Mouse (Mus musculus) MEL (cell line): ENCODE data around the gene Il2. TPM values are rescaled to one million over a fixed set of nuclear protein-coding genes. Genes with fewer than 3 reads are reported as not detected.

ENCODE experiments used
- DNase-seq: peaks from one replicate; pipeline ENCODE4 v3.0.0; 2011; ENCODE audit warnings: low read depth, low spot score
- H3K27ac ChIP-seq: 2 replicates; pipeline ENCODE4 v1.5.1; 2012; ENCODE audit warnings: low read depth, mild to moderate bottlenecking, control low read depth, low read length, moderate library complexity; ENCODE audit not compliant: control insufficient read depth
- H3K27me3 ChIP-seq, 2 experiments: fragments of 150-350 bp in 1 of 2; sonication (generic) in 1 of 2; 2 replicates each; pipeline ENCODE4 v1.6.1; 2012; ENCODE audit warnings: low read length in 2 of 2, mild to moderate bottlenecking in 2 of 2, improper control_type of control experiment in 1 of 2, moderate library complexity in 1 of 2; ENCODE audit not compliant: insufficient read depth in 2 of 2, control insufficient read depth in 1 of 2
- H3K36me3 ChIP-seq, 2 experiments: 2 replicates each; pipeline ENCODE4 v1.6.1; 2012 to 2014; ENCODE audit warnings: low read length in 2 of 2, improper control_type of control experiment in 1 of 2, inconsistent platforms in 1 of 2, mild to moderate bottlenecking in 1 of 2; ENCODE audit not compliant: insufficient read depth in 2 of 2, control insufficient read depth in 1 of 2
- H3K4me1 ChIP-seq, 2 experiments: fragments of 150-350 bp in 1 of 2; sonication (generic) in 1 of 2; 2 replicates each; pipeline ENCODE4 v1.6.1; 2012; ENCODE audit warnings: low read length in 2 of 2, improper control_type of control experiment in 1 of 2, mild to moderate bottlenecking in 1 of 2; ENCODE audit not compliant: insufficient read depth in 2 of 2, control insufficient read depth in 1 of 2
- H3K4me3 ChIP-seq, 2 experiments: fragments of 150-350 bp in 1 of 2; sonication (generic) in 1 of 2; 2 replicates each; pipeline ENCODE4 v1.5.1; 2012; ENCODE audit warnings: low read depth in 2 of 2, low read length in 2 of 2, mild to moderate bottlenecking in 2 of 2, moderate library complexity in 2 of 2, control low read depth in 1 of 2, improper control_type of control experiment in 1 of 2; ENCODE audit not compliant: control insufficient read depth in 1 of 2, insufficient read depth in 1 of 2
- H3K79me2 ChIP-seq: 2 replicates; pipeline ENCODE4 v1.6.1; 2012; ENCODE audit warnings: mild to moderate bottlenecking, low read length, moderate library complexity; ENCODE audit not compliant: control insufficient read depth, poor library complexity, insufficient read depth
- H3K9ac ChIP-seq: 2 replicates; pipeline ENCODE4 v1.6.1; 2012; ENCODE audit warnings: low read depth, mild to moderate bottlenecking, control low read depth, low read length, moderate library complexity; ENCODE audit not compliant: control insufficient read depth, poor library complexity, severe bottlenecking
- H3K9me3 ChIP-seq: fragments of 150-350 bp; sonication (generic); replicated peaks from 2 replicates; pipeline ENCODE4 v1.6.1; 2012; ENCODE audit warnings: mild to moderate bottlenecking, low read length, improper control_type of control experiment, moderate library complexity; ENCODE audit not compliant: insufficient read depth
- CHD1 ChIP-seq: IDR thresholded peaks from 2 replicates; pipeline ENCODE4 v1.6.1; 2012; ENCODE audit warnings: low read depth, mild to moderate bottlenecking, inconsistent platforms, low read length, improper control_type of control experiment
- EP300 ChIP-seq, 2 experiments: IDR thresholded peaks; 2 replicates each; pipeline ENCODE4 v1.6.1; 2011; ENCODE audit warnings: improper control_type of control experiment in 2 of 2, low read length in 2 of 2, low read depth in 1 of 2, mild to moderate bottlenecking in 1 of 2
- ETS1 ChIP-seq: IDR thresholded peaks from 2 replicates; pipeline ENCODE4 v1.6.1; 2012; ENCODE audit warnings: low read depth, mild to moderate bottlenecking, inconsistent platforms, low read length, improper control_type of control experiment, moderate library complexity
- HCFC1 ChIP-seq: IDR thresholded peaks from 2 replicates; pipeline ENCODE4 v1.6.1; 2012; ENCODE audit warnings: low read depth, mild to moderate bottlenecking, inconsistent platforms, low read length, improper control_type of control experiment, moderate library complexity
- JUND ChIP-seq: IDR thresholded peaks from 2 replicates; pipeline ENCODE4 v1.6.1; 2011; ENCODE audit warnings: low read depth, mild to moderate bottlenecking, improper control_type of control experiment, low read length
- MAX ChIP-seq: IDR thresholded peaks from 2 replicates; pipeline ENCODE4 v1.6.1; 2011; ENCODE audit warnings: low read length, improper control_type of control experiment
- MAZ ChIP-seq: IDR thresholded peaks from 2 replicates; pipeline ENCODE4 v1.6.1; 2012; ENCODE audit warnings: low read depth, mild to moderate bottlenecking, inconsistent platforms, low read length, improper control_type of control experiment
- MYC ChIP-seq: IDR thresholded peaks from 2 replicates; pipeline ENCODE4 v1.6.1; 2011; ENCODE audit warnings: low read depth, mild to moderate bottlenecking, low read length, improper control_type of control experiment, moderate library complexity
- NELFE ChIP-seq: IDR thresholded peaks from 2 replicates; pipeline ENCODE4 v1.6.1; 2011; ENCODE audit warnings: low read depth, low read length, improper control_type of control experiment
- NRF1 ChIP-seq: IDR thresholded peaks from 2 replicates; pipeline ENCODE4 v1.6.1; 2014; ENCODE audit warnings: low read depth, mild to moderate bottlenecking, inconsistent platforms, low read length, improper control_type of control experiment, moderate library complexity; ENCODE audit not compliant: poor library complexity, insufficient read depth, severe bottlenecking
- POLR2A ChIP-seq, 2 experiments: IDR thresholded peaks; 2 replicates each; pipeline ENCODE4 v1.6.1; 2011 to 2012; ENCODE audit warnings: low read length in 2 of 2, mild to moderate bottlenecking in 2 of 2, control low read depth in 1 of 2, improper control_type of control experiment in 1 of 2, low read depth in 1 of 2, moderate library complexity in 1 of 2; ENCODE audit not compliant: control insufficient read depth in 1 of 2, insufficient read depth in 1 of 2, poor library complexity in 1 of 2
- POLR2AphosphoS2 ChIP-seq: IDR thresholded peaks from 2 replicates; pipeline ENCODE4 v1.6.1; 2011; ENCODE audit warnings: low read length, improper control_type of control experiment
- RCOR1 ChIP-seq: IDR thresholded peaks from 2 replicates; pipeline ENCODE4 v1.6.1; 2012; ENCODE audit warnings: low read depth, mild to moderate bottlenecking, inconsistent platforms, low read length, improper control_type of control experiment
- SIN3A ChIP-seq: IDR thresholded peaks from 2 replicates; pipeline ENCODE4 v1.6.1; 2012; ENCODE audit warnings: low read length, improper control_type of control experiment, inconsistent platforms
- TAL1 ChIP-seq: IDR thresholded peaks from 2 replicates; pipeline ENCODE4 v1.6.1; 2012; ENCODE audit warnings: mild to moderate bottlenecking, inconsistent platforms, low read length, moderate library complexity, mixed read lengths
- TBP ChIP-seq: IDR thresholded peaks from 2 replicates; pipeline ENCODE4 v1.8.0; 2011; ENCODE audit warnings: low read depth, low read length, improper control_type of control experiment
- TCF12 ChIP-seq: IDR thresholded peaks from 2 replicates; pipeline ENCODE4 v1.6.1; 2014; ENCODE audit warnings: low read depth, mild to moderate bottlenecking, inconsistent platforms, low read length, improper control_type of control experiment, moderate library complexity
- USF1 ChIP-seq: IDR thresholded peaks from 2 replicates; pipeline ENCODE4 v1.6.1; 2014; ENCODE audit warnings: low read depth, mild to moderate bottlenecking, inconsistent platforms, low read length, improper control_type of control experiment, moderate library complexity
- USF2 ChIP-seq, 2 experiments: IDR thresholded peaks; 2 replicates each; pipeline ENCODE4 v1.6.1; 2011 to 2012; ENCODE audit warnings: improper control_type of control experiment in 2 of 2, low read length in 2 of 2, borderline replicate concordance in 1 of 2, inconsistent platforms in 1 of 2, low read depth in 1 of 2, mild to moderate bottlenecking in 1 of 2; ENCODE audit not compliant: insufficient read depth in 1 of 2
- ZC3H11A ChIP-seq: IDR thresholded peaks from 2 replicates; pipeline ENCODE4 v1.6.1; 2012; ENCODE audit warnings: low read depth, mild to moderate bottlenecking, inconsistent platforms, low read length, improper control_type of control experiment
- ZKSCAN1 ChIP-seq: IDR thresholded peaks from 2 replicates; pipeline ENCODE4 v1.6.1; 2012; ENCODE audit warnings: low read depth, mild to moderate bottlenecking, inconsistent platforms, low read length, improper control_type of control experiment, moderate library complexity
- ZMIZ1 ChIP-seq: IDR thresholded peaks from 2 replicates; pipeline ENCODE4 v1.6.1; 2012; ENCODE audit warnings: low read depth, mild to moderate bottlenecking, inconsistent platforms, low read length, improper control_type of control experiment, moderate library complexity
- polyA plus RNA-seq, 2 experiments: library from polyadenylated mRNA; stranded (reverse) in 1 of 2; unstranded in 1 of 2; fragments of >175 nt in 1 of 2; fragments of >200 nt in 1 of 2; gene quantifications; 2 replicates each; pipeline versions ENCODE4 v1.2.1 to v1.2.4; 2012; ENCODE audit warnings: low replicate concordance in 2 of 2, low read depth in 1 of 2; ENCODE audit not compliant: insufficient read length in 2 of 2, insufficient read depth in 1 of 2, missing spikeins in 1 of 2
- total RNA-seq: library from RNA; depleted of rRNA; stranded (reverse); fragments of 300-350 nt; gene quantifications from 2 replicates; pipeline ENCODE4 v1.2.3, GENCODE M21; 2012

Gene Il2
- total and polyA plus RNA-seq, 3 experiments, result not detected

- H3K79me2 ChIP-seq, result no peaks in the 10 kb centered on the region
- H3K27ac ChIP-seq, result no peak overlapping the region
- DNase-seq, result no peak
- no peaks in the 10 kb centered on the region for H3K9me3 ChIP-seq
- H3K4me3 ChIP-seq, result no peak overlapping the region
- H3K36me3 ChIP-seq, result no peaks in the 10 kb centered on the region
- H3K27me3 ChIP-seq, result peaks cover 0 to 2% of the 10 kb centered on the region in 2 experiments; a peak in 2 of 4 replicates
- no peak overlapping the region for H3K9ac ChIP-seq
- H3K4me1 ChIP-seq, result no peaks in the 10 kb centered on the region
- TF ChIP-seq CHD1 (no peak), TBP (no peak), SIN3A (no peak), EP300 (IDR thresholded peaks at IDR 0.05; ENCODE audit: low read depth in 1 of 2, low read length in 2 of 2) (no peak), TAL1 (no peak), MYC (no peak), POLR2A (IDR thresholded peaks at IDR 0.05; ENCODE audit: control insufficient read depth in 1 of 2, insufficient read depth in 1 of 2, low read depth in 1 of 2, low read length in 2 of 2, poor library complexity in 1 of 2) (no peak), HCFC1 (no peak), ZMIZ1 (no peak), MAX (no peak), ZC3H11A (no peak), ETS1 (no peak), RCOR1 (no peak), NELFE (no peak), NRF1 (no peak), USF2 (IDR thresholded peaks at IDR 0.05; ENCODE audit: borderline replicate concordance in 1 of 2, insufficient read depth in 1 of 2, low read depth in 1 of 2, low read length in 2 of 2) (no peak)
Observed at GRCm38 (mm10) chr3:37146810-37147209, 21.1 kb upstream of the Il2 start.

- Histone ChIP-seq H3K36me3 (no peaks in the 10 kb centered on the region), H3K4me1 (no peaks in the 10 kb centered on the region), H3K9me3 (no peaks in the 10 kb centered on the region), H3K27ac (no peak overlapping the region), H3K9ac (no peak overlapping the region), H3K4me3 (no peak overlapping the region), H3K27me3 (peaks cover 0 to 2% of the 10 kb centered on the region in 2 experiments; a peak in 2 of 4 replicates), H3K79me2 (no peaks in the 10 kb centered on the region)
- no peak for DNase-seq
- TF ChIP-seq JUND (no peak), ZMIZ1 (no peak), MAZ (no peak), POLR2AphosphoS2 (no peak), TCF12 (no peak), ZKSCAN1 (no peak), ETS1 (no peak), USF1 (no peak), RCOR1 (no peak)
Observed at GRCm38 (mm10) chr3:37146406-37146805, 20.6 kb upstream of the Il2 start.
